Mouse (Mus musculus) c-Kit-positive CD71-negative TER-119-negative erythroid progenitor cells, embryonic 14.5 days (primary cell): Measurements from ENCODE around the gene Cpne4.

Experiments used
- DNase-seq: peaks from one replicate; pipeline ENCODE4 v3.0.0-alpha.2; 2013; ENCODE audit warnings: low read depth

Cpne4 gene

DNA sequence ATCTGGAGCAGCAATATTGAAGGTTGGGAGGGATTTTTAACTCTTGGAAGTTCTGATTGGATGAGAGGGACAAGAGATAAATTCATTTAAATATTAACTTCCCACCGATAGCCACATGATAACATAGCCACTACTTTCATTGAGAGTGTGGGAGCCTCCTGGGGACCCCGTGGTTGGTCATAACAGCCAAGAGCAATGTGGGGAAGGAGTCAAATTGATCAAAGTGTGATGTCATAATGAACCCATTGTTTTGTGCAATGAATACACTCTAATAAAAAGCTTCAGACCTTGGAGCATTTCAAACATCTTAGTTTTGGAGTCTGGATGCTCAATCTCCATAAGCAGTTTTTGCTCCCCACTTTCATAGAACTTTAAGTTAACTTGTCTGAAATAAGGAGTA is at the start of gene Cpne4:
TSS of gene Cpne4 (plus strand) at position 301 of the 400 bp plus-strand sequence.
- no peak for DNase-seq

DNA sequence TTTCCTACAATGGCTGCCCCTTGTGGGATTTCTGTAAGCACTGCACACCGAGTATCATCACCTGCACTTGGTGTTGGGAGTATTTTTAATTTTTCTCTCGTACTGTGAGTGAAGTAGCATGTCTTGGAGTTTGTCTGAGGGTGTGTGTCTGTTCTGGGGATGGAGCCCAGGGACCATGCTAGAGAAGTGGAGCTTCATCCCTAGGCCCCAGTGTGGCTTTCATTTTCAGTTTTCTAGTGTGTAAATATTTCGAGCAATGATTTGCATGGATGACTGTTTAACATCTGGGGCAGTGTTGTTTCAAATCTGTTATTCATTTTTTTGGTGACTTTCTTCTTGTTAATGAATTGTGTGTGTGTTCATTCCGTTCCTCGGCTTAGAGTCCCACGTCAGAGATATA is 31.9 kb upstream of the Cpne4 start:
- DNase-seq: no peak

DNA sequence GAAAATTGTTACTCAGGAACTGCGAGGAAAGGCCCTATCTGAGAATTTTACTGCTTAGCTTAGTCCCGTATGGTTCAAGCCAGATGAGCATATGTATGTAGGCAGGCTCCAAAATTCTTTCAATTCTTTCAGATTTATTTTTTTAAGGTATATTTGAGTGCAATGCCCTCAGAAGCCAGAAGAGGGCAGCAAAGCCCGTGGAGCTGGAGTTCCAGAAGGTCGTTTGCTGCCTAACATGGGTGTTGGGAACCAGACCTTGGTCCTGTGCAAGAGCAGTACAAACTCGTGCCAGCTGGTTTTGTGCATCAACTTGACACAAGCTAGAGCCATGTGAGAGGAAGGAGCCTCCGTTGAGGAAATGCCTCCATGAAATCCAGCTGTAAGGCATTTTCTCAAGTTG is 11.6 kb upstream of the Cpne4 start:
- DNase-seq: peak; percentile 1

DNA sequence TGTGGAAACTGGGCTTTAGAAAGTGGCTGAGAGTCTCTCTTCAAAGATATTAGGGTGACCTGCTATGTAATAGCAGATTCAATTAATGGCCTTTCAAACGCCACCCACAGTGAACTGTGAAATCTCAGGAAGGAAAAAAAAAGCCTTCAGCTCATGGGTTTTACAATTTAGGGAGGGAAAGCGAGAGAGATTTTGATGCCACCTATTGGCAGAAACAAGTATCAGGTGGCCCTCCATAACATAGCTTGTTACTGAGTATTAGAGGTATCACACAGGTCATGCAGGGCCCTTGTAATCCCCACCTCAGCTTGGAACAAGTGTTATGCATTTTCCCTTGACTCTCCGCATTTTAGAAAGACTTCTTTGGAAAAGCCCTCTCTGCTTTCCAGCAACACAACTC is 18.7 kb downstream of the Cpne4 start:
- no peak for DNase-seq

- DNase-seq: no peak
Measured at GRCm38 (mm10) chr9:104566468-104566867, 19.4 kb downstream of the Cpne4 start.

DNA sequence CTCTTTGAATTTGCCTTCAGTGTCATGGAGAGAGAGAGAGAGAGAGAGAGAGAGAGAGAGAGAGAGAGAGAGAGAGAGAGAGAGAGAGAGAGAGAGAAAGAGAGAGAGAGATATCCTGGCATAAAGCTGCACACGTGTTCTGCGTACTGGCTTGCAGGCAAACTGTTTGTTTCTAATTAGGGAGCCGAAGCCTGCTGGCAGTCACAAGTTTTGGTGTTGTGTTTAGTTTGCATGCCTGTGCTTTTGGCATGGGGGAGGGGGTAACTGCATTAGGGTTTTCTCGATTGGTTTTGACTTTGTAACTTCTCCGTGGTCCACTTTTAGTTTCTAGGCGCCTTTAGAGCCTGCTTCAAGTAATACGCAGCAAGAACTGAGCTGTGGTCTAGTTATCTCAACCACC is 20.0 kb downstream of the Cpne4 start:
- no peak for DNase-seq

GRCm38 (mm10) chr9:104569480-104570167 is 22.5 kb downstream of the Cpne4 start:
- peak; percentile 60 for DNase-seq

GRCm38 (mm10) chr9:104572856-104573255 is 25.8 kb downstream of the Cpne4 start:
- DNase-seq: no peak

- peak; percentile 34 for DNase-seq
Measured at GRCm38 (mm10) chr9:104574476-104574875, 27.4 kb downstream of the Cpne4 start.

DNA sequence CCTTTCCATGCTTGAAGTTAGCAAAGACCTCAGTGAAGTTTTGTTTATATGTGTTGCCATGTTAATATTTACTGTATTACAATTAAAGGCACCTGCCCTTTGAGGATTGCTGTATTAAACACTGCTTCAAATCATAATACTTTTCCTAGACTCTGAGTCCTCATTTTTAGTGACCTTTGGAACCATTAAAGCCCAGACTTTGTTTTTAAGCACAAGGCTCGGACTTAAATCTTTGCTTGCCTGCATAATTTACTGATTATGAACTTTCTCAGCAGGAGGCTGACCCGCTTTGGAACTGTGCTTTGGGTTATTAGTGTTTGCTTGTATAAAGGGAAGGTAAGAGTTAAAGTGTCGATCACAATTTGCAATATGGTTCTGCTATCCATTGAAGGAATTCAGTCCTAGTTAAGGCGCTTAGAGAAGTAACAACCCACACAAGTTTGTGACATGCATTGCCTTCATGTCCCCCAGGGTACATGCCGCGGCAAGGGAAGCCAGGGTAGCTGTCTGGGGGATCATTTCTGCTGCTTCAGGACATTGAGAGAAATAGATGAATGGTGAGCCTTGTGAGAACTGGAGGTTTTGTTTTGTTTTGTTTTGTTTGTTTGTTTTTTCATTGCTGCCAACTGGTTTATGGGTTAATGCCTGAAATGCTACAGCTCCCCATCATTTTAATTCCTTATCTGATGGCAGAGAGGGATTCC is 35.0 kb downstream of the Cpne4 start:
- no peak for DNase-seq

- no peak for DNase-seq
Measured at GRCm38 (mm10) chr9:104582675-104583074, 35.6 kb downstream of the Cpne4 start.

DNA sequence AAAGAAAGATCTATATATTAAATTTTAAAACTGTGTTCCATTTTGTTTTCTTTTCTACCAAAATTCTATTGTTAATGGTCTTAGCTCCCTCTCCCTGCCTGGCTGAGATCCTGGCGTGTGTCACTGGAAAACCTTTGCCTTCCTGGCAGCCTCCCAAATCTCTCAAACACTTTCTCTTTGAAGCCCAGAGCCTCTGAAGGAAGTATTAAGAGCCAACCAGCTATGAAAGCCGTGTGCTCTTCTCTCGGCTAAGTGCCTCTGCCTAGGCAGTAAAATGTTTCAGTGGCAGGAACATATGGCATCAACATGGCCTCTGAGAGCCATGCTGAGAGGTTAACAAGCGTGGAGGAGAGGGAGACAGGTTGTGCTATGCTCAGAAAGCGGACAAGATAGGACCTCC is 47.5 kb downstream of the Cpne4 start:
- DNase-seq: no peak

DNA sequence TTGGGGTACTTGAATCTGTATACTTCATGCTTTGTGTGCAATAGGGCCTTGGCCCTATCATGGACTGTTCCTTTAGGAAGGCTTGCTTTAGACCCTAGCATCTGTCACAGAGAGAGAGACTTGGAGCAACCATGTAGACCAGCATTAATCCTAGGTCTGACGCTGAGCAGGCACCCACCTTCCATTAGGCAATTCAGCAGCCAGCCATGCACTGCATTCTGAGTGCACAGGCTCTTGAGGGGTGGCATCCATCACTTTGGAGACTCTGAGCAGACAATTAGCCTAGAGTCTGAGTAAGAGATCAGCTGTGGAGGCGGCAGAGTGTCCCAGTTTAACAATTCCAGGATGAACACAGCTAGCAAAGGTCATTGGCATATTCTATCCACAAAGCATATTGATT is 47.9 kb downstream of the Cpne4 start:
- DNase-seq: no peak

DNA sequence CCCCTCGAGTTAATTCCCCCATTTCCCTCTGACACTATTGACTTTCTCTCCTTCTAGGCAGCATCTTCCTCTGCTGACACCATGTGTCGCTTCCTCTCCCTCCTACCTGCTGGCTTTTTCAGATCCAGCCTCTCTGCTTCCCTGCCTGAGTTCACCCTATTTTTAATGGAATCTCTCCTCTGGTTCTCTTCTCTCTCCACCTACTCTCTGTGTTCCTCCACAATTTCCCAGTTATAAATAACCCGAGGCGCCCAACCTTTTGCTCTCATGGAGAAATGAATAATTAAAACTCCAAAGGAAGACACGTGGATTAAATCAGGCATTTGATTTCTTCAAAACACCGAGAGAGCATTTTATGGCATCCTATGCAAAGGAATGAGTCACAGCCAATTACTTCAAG is 65.4 kb downstream of the Cpne4 start:
- no peak for DNase-seq

DNA sequence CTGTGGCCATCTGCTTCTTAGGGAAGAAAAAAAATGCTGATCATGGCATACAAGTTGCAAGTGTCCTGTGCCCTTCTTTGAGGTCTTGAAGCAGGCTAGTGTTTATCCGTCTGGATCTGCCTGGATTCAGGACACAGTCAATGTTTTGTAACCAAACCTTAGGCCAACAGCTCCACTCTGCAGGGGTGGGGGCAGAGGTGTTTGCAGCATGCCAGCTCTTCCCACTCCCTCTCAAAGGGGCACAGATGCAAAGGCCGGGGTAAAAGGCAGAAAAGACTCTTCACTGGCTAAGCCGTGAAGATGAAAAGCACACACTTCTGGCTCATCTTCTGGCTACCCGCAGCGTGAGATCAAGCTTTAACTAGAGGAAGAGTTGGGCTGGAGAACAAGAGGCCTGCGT is 69.6 kb downstream of the Cpne4 start:
- no peak for DNase-seq

GRCm38 (mm10) chr9:104623564-104623963 is 76.5 kb downstream of the Cpne4 start:
- no peak for DNase-seq

DNA sequence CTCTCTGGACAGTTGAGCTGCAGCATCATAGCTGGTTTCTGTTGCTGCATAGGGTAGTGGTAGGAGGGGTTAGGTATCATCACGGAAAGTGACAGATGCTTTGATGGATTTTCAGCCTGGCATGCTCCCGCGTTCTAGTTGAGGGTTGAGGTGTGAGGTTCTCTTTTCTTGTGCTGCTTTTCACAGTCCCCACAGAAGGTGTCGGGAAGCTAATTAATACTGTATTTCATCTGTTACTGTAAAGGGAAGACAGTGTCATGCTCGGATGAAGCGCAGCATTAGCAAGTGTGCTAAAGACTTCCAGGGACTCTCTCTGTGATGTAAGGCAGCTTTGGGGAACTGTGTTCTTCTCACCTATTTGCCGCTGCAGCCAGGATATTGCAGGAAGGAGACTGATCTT is 80.7 kb downstream of the Cpne4 start:
- no peak for DNase-seq

DNA sequence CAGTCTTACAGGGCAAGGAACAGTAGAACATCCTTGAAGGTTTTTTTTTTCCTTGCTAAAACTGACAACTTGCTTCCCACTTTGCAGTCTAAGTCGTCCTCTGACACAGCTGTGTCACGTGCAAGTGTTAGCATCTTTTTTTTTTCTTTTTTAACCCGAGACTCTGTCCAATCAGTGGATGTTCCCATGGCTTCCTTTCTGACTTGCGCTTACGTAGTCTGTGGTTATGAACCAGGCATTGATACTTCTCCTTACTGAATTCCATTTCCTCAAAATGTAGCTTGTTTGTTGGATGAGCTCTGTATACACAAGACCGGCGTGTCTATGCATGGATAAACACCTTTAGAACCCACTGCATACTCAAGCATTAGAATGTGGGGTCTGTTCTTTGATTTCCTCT is 82.2 kb downstream of the Cpne4 start:
- no peak for DNase-seq

GRCm38 (mm10) chr9:104646348-104646994 is 99.4 kb downstream of the Cpne4 start:
- no peak for DNase-seq

DNA sequence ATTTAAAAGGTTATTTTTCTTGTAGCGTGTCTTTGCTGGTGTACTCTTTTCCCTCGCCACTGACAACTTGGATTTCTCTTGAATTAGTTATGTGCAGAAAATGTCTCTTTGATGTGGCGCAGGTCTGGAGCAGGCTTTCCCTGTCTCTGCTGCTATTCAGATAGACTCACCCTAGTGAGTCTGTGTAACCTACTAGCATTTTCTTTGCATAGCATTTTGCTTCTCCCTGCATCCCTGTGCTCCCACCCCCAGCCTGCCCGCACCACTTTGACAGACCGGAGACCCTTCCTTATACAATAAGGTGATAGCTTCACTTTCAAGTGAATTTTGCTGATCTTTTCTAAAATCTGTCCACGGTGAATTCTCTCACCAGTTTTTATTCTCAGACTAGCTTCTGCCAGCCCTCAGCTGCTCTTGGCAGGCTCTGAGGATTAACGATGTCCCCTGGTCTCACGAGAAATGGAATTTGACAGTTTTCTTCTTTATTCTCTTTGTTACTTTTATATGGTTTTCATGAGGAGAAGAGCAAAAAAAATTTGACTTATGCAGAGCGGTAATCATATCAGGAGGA is 105.7 kb downstream of the Cpne4 start:
- no peak for DNase-seq

GRCm38 (mm10) chr9:104659758-104660157 is 112.7 kb downstream of the Cpne4 start:
- DNase-seq: no peak

GRCm38 (mm10) chr9:104676665-104677064 is 129.6 kb downstream of the Cpne4 start:
- no peak for DNase-seq

DNA sequence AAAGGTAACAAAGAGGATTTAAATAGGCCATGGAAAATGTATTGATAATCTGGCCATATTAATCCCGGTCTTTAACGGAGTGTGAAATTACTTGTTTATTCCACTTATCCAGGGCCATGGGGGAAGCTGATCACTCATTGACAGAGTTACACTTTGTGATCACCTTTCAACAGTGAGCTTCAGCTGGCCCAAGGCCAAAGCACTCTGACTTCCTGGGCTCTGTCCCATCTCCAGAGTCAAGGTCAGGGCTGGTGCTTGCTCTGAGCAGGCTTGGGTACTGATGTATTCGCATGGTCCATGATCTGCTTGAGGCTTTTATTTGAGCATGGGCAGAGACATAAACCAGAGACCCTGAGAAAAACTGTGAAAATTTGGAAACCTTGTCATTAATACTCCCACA is 131.5 kb downstream of the Cpne4 start:
- DNase-seq: no peak
